Mouse (Mus musculus): ENCODE results near the gene Rps6kb1.

- no peak for TF ChIP-seq CTCF (IDR thresholded peaks at IDR 0.05; ENCODE audit: control insufficient read depth, insufficient read depth, insufficient read length)
- TF ChIP-seq MAX (IDR thresholded peaks at IDR 0.05), result no peak
- TF ChIP-seq MYOD1 (IDR thresholded peaks at IDR 0.05; ENCODE audit: control insufficient read depth, insufficient read length, low read depth), result no peak
Observed at GRCm38 (mm10) chr11:86593443-86593842, 48.8 kb upstream of the Rps6kb1 start.
